Mouse (Mus musculus): ENCODE measurements around the gene Smco2. TPM values are rescaled to one million over a fixed set of nuclear protein-coding genes. Genes with fewer than 3 reads are reported as not detected.

Smco2 gene
- total RNA-seq (2014; fragmentation: Nextera tagmentation), result not detected in 2 replicates
- not detected in 2 replicates for total RNA-seq (2017)

DNA sequence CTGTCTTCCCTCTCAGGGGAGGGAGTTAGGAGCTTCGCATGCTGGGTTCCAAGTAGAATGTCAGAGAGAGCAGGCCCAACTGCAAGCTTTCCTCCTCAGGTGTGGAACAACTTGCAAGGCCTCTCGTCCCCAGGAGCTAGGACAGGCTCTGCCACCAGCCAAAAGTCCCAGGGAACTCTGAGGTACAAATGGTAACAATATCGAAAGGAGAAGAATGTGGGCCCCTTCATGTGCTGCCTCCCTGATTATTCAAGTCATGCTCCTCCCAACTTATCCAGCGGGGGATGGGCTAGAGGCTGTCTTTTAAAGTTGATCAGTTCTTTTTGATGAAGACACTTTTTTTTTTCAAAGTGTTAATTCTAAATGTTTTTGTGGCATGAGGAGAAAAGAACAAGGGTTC is at the start of gene Smco2:
Gene Smco2 (plus strand): TSS at position 55 of the 400 bp plus-strand sequence.
- ATAC-seq (replicated peaks; ENCODE audit: low FRiP score, low TSS enrichment, poor library complexity, severe bottlenecking), result no peak

DNA sequence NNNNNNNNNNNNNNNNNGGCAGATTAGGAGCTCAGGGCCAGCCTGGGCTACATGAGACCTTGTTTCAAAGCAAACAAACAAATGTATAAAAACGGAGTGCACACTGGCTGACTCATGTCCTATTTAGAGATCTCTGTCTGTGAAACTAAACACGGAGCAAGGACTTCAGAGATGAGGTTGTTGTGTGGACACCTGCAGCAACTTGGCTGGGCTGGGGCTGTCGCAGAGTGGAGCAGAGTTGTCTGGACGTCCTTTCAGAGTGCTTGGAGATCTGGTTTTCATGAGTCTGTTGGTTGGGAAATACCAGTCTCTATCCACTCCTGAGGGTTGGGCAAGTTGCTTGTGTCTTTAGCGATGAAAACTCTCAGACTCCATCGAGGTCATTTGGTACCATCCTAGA is 39.9 kb upstream of the Smco2 start:
- no peak for ATAC-seq (replicated peaks; ENCODE audit: low FRiP score, low TSS enrichment, poor library complexity, severe bottlenecking)

DNA sequence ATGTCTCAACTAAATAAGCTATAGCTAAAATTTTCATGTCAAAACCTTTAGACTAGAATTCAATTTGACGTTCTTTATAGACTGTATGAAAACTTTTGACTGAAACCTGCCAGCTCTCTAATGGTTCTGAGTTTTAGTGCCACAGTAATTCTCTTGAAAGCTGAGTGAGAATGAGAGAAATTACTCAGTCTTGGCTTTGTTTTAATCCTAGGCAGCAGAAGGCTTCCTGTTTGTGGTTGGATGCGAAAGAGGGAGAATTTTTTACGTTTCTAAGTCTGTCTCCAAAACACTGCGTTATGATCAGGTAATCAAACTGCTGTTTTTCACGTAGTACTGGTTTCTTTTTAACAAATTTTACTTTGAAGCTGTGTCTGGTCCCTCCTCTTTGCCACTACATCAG is 36.9 kb upstream of the Smco2 start:
- ATAC-seq (replicated peaks; ENCODE audit: low FRiP score, low TSS enrichment, poor library complexity, severe bottlenecking), result no peak

DNA sequence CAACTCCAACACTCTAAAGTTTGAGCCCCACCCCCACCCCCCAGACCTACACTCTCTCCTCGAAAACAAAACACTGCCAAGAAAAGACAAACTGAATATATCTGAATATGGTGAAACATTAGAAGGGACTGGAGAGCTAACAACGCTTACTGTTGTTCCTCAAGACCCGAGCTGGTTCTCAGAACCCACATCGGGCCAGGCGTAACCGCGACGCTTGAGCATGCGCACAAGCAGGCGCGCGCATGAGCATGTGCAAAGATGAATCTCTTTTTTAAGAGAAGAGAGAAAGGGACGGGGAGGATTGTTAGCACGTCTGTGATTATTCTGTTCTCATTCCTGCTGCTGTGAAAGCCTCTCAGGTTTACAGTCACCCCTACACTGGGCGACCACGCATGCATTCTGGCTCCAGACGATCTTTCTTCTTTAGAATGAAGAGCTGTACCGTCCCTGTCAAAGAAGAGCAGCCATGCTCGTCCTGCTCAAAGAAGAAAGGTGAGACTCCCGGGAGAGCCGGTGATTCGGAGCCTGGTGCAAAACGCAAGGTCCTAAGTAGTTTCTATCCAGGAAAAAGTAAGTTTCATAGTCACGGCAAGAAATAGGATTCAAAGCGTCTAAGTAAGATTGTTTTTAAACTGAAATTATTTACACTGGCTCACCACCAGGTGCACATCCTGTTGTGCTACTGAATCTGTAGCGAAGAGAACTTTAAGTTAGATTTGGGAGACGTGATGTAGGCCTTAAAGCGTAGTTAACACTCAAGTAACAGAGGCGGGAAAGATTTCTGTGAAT is 29.5 kb upstream of the Smco2 start:
- ATAC-seq (replicated peaks; ENCODE audit: low FRiP score, low TSS enrichment, poor library complexity, severe bottlenecking), result no peak

DNA sequence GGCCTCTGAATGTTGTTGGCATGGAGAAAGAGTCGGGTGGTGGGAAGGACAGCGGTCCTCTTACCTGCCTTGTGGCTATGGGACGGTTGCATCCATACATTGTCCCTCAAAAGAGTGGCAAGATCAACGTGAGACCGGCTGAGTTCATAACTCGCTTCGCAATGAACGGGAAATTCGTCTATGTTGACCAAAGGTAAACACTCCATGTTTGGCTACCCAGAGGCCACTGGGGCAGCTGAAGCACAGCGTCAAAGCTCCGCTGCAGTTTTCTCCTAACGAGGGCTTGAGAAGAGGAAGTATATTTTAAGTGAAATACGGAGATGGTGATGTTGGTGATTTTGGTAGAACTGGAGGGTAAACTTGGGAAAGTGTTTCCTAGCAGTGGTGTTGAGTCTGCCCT is 27.9 kb upstream of the Smco2 start:
- no peak for ATAC-seq (replicated peaks; ENCODE audit: low FRiP score, low TSS enrichment, poor library complexity, severe bottlenecking)

DNA sequence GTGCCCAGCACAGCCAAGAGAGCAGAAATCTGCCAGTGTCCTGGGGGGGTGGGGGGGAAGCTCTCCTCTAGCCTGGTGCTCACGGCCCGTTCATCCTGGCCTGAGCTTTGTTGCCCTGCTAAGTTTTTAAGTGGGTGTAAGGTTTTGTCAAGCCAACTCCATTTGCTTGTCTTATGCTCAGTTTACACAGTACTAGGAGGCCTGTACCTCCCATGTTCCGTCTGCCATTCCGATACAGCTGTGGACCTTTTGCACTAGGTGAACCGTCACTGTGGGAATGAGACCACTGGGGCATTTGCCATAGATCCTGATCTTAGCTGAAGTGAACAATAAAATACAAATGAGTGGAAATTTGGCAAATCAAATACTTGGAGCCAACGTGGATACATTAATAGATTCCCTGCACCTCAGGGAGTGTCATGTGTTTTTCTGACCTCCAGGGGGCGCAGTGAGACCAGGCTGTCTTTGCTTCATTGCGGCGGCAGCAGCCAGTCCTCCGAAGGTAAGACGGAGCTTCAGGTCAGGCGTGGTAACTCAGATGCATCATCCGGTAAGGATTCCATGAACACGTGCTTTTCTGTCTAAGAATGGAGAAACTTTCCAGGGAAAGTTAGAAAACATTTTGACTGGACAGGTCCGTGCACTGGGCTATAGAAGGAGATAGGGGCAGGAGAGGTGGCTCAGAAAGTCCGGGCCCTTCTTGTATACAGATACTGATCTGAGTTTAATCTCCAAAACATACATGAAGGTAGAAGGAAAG is 25.0 kb upstream of the Smco2 start:
- peak; percentile 90 for ATAC-seq (replicated peaks; ENCODE audit: low FRiP score, low TSS enrichment, poor library complexity, severe bottlenecking)

DNA sequence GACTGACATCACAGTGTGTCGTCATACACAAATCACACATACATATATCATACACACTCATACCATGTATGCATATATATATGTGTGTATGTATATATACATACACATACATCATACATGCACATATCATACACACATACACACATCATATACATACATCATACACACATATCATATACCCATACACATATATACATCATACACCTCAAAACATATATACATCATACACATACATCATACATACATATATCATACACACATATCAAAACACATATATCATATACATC is 24.5 kb upstream of the Smco2 start:
- no peak for ATAC-seq (replicated peaks; ENCODE audit: low FRiP score, low TSS enrichment, poor library complexity, severe bottlenecking)

DNA sequence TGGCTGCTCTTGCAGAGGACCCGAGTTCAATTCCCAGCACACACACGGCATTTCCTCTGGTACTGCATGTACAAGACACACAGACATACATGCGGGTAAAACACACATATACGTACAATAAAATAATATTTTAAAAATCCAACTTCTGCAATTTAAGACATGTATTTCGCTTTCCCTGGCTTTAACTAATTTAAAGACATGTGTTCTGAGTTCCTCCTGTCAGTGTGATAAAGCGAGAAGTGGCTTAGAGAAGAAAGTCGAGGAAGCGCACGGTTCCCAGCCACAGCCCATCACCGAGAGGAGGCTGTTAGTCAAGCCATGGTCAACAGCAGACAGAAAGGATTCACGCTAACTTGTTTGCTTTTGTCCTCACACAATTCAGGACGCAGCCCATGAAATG is 18.6 kb upstream of the Smco2 start:
- ATAC-seq (replicated peaks; ENCODE audit: low FRiP score, low TSS enrichment, poor library complexity, severe bottlenecking), result no peak

DNA sequence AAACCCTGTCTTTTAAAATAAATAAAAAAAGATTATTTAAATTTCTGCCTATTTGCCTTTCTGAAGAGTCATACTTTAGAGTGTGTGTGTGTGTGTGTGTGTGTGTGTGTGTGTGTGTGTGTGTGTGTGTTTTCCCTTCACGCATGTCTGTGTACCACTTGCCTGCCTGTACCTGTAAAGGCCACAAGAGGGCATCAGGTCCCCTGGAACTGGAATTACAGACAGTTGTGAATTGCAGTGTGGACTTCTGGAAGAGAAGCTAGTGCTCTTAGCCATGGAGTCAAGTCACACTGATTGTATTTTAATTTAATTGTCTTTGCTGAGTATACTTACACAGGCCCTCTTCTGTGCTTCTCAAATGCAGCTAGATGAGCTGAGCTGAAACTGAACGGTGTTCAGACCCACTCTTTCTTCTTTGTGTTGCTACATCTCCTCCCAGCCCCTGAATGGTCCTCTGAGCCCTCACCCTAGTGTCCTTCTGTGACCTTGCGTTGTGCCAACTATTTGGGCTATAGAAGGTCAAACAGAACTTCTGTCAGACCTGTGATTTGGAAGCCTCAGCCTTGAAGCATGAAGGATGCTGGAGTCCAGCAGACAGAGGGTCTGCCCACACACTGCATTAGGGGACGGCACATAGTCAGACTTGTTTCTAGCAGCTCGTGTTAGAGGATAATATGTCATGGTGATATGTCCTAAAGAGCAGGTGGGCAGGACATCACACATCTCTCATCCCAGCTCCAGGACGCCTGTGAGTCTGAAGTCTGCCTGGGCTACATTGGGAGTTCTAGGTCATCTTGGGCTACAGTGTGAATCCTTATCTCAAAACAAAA is 16.2 kb upstream of the Smco2 start:
- ATAC-seq (replicated peaks; ENCODE audit: low FRiP score, low TSS enrichment, poor library complexity, severe bottlenecking), result peak; percentile 85

DNA sequence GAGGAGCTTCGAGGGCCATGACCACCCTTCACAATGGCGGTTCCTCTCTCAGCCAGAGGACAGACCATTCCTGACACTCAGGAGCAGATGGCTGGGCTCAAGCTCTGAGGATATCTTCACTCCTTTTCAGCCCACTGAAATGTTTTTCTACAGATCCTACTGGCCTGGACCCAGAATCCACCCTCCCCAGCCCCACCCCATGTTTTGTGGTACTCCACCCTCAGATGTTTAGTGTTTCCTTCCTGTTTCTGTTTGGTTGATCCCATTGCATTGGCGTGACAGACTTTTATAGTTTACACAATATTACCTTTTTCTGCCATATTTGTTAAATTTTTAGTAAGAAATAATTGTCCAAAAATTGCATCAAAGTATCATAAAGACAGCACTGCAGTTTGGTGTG is 15.6 kb upstream of the Smco2 start:
- no peak; the same call in 1 of the 2 replicates for ATAC-seq (replicated peaks; ENCODE audit: low FRiP score, low TSS enrichment, poor library complexity, severe bottlenecking)

DNA sequence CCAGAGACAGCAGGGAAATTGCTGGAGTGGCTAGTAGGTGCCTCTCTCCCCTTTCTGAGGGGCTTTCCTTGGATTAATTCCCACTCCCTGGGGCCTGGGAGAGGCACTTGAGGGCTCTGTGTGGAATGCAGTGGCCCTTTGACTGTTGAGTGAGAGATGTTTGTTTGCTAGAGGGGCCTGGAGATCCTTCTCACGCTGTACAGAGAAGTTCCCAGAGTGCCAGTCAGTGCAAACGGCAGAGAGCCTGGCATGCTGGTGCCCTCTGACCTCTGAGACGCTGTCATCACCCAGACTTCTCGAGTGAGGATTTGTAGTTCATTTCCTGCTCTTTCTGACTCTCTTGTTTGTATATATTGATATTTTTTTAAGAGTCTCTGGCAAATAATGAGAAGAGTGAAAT is 14.1 kb upstream of the Smco2 start:
- no peak for ATAC-seq (replicated peaks; ENCODE audit: low FRiP score, low TSS enrichment, poor library complexity, severe bottlenecking)

DNA sequence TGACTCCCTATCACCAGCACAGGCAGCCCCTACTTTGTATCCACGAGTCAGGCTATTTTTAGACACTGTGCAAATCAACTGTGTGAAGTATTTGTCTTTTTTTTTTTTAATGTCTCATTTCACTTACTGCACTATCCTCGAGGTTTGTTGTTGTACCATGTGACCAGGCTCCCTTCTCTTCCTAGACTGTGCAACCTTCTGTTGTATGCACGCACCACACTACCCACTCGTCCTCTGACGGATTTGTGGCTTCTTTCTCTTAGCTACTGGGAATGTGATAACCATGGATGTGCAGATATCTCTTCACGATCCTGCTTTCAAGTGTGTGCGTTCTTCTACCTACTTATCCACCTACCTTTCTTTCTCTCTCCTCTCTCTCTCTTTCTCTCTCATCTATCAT is 12.6 kb upstream of the Smco2 start:
- no peak for ATAC-seq (replicated peaks; ENCODE audit: low FRiP score, low TSS enrichment, poor library complexity, severe bottlenecking)

DNA sequence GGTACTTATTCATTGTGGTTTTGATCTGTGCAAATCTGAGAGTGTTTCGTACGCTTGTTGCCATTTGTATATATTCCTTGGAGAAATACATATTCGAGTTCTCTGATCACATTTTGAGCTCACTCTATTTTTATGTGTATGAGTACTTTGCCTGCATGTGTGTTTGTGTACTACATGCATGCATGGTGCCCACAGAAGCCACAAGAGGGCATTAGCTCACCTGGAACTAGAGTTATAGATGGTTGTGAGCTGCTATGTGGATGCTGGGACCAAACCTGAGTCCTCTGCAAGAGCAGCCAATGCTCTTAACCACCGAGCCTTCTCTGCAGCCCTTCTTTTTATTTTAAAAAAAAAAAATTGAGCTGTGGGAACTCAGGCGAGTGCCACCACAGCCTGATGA is 11.5 kb upstream of the Smco2 start:
- no peak for ATAC-seq (replicated peaks; ENCODE audit: low FRiP score, low TSS enrichment, poor library complexity, severe bottlenecking)

DNA sequence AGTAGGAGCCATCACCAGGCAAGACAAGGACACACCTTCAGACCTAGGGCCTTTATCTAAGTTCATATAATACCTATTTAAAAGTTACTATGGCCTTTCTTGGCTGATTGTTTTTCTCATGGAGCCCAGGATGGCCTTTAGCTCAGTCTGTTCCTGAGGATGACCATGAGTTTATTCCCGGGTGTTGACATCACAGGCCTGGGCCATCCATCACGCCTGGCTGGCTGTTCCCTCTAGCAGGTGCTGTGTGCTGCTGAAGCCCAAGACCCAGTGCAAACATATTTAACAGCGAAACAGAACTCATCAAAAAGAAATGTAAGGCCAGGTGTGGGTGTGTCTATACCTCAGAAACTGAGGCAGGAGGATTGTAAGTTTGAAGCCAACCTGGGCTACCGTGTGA is 11.0 kb upstream of the Smco2 start:
- ATAC-seq (replicated peaks; ENCODE audit: low FRiP score, low TSS enrichment, poor library complexity, severe bottlenecking), result no peak

DNA sequence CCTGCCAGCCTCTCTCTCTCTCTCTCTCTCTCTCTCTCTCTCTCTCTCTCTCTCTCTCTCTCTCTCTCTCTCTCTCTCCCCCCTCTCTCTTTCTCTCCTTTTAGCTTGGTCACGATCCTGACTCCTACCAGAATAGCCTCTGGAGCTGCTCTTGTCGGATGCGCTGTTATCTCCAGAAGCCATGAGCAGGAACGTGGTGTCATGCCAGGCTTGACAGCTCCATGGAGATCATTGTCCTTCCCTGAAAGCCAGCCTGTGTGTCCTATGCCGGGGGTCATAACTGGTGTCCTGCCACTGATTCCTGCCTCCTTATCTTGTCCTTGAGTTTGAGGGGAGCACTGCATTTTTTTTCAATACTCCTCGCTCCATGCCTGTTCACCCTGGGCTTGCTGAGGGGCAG is 5.0 kb upstream of the Smco2 start:
- no peak for ATAC-seq (replicated peaks; ENCODE audit: low FRiP score, low TSS enrichment, poor library complexity, severe bottlenecking)

DNA sequence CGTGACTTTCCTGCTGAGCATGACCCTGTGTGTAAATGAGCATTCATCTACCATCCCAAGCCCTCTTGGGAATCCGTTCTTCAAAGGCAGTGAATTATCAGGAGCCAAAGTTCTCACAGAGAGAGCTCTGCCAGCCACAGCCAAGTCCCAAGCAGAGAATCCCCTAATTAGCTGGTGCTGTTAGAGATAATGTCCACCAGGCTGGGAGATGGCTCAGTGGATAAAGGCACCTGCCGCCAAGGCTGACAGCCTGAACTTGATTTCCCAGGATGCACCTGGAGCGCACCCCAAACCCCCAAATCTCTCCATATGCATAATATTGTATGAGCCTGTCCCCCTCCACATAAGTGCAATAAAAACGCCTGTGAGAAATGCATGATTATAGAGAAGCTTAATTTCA is 4.6 kb upstream of the Smco2 start:
- ATAC-seq (replicated peaks; ENCODE audit: low FRiP score, low TSS enrichment, poor library complexity, severe bottlenecking), result 0 out of 2 replicates have a peak, but pooled peaks have one; percentile 35

DNA sequence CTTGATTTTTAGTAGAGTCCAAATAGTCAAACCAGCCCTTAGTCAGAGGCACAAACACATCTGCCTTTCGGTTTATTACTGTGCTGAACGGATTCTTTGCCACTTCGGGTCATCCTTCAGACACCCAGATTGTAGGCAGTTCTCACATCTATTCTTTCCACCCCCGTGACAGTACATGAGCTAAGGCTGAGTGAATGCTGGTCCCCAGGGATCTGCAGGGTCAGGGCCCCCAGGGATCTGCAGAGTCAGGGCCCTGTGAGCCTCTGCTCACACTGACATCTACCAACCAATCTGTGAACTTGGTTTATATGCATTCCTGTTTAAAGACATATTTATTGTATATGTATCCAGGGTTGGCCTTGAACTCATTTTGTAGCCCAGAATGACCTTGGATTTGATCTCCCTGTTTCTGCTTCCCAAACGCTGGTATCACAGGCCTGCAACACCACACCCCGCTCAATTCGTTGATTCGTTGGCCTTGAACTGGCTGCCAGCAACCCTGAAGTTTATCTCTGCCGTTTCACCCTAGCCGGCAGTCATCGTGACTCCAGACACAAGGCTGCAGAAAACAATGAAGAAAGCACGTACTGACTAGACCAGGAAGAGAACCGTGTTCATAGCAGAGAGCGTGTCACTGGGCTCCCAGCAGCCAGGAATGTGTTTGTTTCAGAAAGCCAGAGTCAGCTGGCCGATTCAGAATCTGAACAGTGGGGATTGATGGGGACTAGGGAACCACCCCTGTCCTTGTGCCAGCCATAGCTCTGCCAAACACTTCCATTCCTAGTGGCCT is 3.7 kb upstream of the Smco2 start:
- peak; percentile 71 for ATAC-seq (replicated peaks; ENCODE audit: low FRiP score, low TSS enrichment, poor library complexity, severe bottlenecking)

DNA sequence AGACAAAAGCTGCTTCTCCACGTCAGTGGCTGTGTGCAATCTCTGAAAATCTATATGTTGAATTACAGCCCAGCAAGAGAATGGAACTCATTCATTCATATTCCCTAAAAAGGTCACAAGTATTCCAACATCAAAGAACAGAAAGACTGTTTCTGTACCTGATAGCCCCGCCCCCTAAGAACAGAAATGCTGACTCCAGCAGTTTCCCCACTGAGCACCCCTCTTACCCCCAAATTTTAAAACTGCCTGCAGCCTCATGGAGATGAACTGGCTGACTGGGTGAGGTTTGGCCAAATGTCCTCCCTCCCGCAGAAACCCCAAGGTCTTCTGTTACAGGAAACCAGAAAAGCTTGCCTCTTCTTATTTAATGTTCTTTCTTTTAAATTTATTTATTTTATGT is 2.5 kb upstream of the Smco2 start:
- no peak for ATAC-seq (replicated peaks; ENCODE audit: low FRiP score, low TSS enrichment, poor library complexity, severe bottlenecking)

DNA sequence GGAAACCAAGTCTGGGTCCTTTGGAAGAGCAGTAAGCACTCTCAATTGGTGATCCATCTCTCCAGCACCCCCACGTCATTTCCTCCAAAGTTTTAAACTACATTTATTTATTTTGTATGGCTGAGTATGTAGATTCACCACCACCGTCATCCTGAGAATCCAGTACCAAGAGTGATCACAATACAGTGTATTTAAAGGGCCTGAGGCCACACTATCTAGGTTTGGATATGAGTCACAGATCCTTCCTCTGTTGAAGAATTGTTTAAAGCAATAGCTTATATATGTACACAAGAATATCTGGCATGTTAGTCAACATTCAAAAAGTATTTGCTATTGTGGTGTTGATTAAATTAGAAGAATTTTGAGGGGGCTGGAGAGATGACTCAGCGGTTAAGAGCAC is 1.6 kb upstream of the Smco2 start:
- no peak for ATAC-seq (replicated peaks; ENCODE audit: low FRiP score, low TSS enrichment, poor library complexity, severe bottlenecking)

DNA sequence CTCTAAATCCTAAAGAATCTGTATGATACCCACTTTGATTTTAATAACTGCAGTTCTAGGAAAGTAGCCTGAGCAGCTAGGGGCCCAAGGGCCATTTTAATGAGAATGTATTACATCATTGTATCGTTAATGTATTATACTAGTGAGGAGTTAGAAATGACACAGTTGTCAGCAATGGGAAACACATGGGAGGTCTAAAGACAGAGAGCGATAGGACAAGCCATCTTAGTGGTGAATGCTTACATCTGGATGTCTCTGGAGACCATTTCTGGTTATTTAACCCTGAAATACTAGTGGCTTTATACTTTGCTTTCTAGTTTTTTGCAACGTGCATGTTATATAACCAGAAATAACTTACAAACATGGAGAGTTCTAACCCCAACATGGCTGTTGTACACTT is 2.0 kb downstream of the Smco2 start:
- no peak for ATAC-seq (replicated peaks; ENCODE audit: low FRiP score, low TSS enrichment, poor library complexity, severe bottlenecking)

All from megakaryocyte-erythroid progenitor cell, adult 5-6 weeks (primary cell).